Mouse (Mus musculus) CD4-positive, CD25-positive, alpha-beta regulatory T cell, adult 4 months (primary cell): ENCODE results near the gene Hoxd12. TPM values are rescaled to one million over a fixed set of nuclear protein-coding genes. Genes with fewer than 3 reads are reported as not detected.

Experiments
- ATAC-seq: one replicate; pipeline ENCODE4 v1.8.0; 2017
- polyA plus RNA-seq, 2 experiments: library from polyadenylated mRNA; unstranded; fragments of 100-300 nt; shearing (Covaris generic); gene quantifications; one replicate each; pipeline ENCODE4 v1.2.1; 2017

The Hoxd12 gene
- polyA plus RNA-seq, 2 experiments from 2014 or later, result not detected

- no peak for ATAC-seq
Observed at GRCm38 (mm10) chr2:74696442-74697335, 21.9 kb downstream of the Hoxd12 start.

- peak; percentile 42 for ATAC-seq
Observed at GRCm38 (mm10) chr2:74697567-74698121, 22.8 kb downstream of the Hoxd12 start, which contains the start of gene Hoxd9. Gene Hoxd9, plus strand, starts transcription at chr2:74697727.

- ATAC-seq, result peak; percentile 10
Observed at GRCm38 (mm10) chr2:74698201-74699052, 23.6 kb downstream of the Hoxd12 start.

GRCm38 (mm10) chr2:74699053-74699430 lies 24.2 kb downstream of the Hoxd12 start:
- ATAC-seq, result no peak

- no peak for ATAC-seq
Observed at GRCm38 (mm10) chr2:74699664-74700545, 25.1 kb downstream of the Hoxd12 start.

DNA sequence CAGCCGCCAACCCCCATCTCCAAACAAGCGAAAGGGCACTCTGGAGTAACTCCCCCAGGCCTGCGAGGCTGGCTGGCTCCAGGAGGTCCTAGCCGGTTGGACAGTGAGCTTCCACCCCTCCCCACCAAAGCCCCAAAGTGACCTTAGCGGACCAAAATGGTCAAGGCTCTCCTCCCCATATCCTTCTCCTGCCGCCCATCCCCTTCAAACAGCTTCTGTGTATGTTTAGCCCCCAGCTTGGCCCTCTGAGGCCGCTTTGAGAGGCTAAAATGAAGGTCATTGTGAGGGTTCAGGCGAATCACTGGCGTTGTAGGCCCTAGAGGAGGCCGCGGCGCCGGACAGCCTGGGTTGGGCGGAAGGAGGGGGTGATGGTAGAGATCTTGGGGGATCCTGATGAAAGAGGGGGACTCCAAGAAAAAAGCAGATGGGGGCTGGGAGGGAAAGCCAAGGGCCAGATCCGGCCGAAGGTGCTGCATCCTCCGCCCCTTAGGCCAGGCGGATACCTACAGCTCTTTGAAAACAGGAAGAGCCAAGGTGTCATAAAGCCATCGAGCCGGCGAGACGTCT lies 25.8 kb downstream of the Hoxd12 start:
- ATAC-seq, result no peak

- ATAC-seq, result peak; percentile 47
Observed at GRCm38 (mm10) chr2:74701949-74702819, 27.4 kb downstream of the Hoxd12 start.

DNA sequence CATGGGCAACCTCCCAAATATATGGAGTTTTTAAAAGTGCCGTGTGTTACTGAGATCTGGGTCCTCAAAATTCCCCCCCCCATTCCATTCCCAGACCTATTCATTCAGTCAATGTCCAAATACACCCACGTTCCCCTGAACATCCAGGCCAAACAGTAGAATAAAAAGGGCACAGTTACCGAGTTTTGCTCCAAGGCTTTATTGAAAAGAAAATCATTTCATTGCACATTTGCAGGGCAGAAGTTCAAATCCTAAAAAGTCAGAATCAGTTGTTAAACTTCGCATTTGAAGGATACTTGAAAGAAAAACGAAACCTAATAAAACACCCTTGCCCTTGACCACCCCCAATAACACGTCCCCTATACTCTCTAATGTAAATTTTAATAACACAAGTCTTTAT lies 28.0 kb downstream of the Hoxd12 start:
- ATAC-seq, result no peak

DNA sequence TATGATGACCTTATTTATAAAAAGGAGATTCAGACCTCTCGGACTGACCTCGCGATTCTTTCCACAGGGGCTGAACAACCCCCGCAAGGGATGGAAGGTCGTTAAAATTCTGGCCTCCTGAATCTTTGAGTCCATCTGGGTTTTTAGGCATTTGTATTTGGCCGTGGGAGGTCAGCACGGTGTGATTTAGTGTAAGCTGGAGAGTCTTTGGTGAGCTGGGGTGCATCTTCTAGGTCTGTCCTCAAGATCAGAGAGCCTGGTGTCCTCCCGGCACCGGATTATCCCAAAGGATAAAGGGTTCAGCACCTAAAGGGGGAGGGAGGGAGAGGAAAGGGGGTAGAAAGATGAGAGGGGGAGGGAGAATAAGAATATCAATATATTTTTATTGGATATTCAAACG lies 28.5 kb downstream of the Hoxd12 start:
- ATAC-seq, result no peak

DNA sequence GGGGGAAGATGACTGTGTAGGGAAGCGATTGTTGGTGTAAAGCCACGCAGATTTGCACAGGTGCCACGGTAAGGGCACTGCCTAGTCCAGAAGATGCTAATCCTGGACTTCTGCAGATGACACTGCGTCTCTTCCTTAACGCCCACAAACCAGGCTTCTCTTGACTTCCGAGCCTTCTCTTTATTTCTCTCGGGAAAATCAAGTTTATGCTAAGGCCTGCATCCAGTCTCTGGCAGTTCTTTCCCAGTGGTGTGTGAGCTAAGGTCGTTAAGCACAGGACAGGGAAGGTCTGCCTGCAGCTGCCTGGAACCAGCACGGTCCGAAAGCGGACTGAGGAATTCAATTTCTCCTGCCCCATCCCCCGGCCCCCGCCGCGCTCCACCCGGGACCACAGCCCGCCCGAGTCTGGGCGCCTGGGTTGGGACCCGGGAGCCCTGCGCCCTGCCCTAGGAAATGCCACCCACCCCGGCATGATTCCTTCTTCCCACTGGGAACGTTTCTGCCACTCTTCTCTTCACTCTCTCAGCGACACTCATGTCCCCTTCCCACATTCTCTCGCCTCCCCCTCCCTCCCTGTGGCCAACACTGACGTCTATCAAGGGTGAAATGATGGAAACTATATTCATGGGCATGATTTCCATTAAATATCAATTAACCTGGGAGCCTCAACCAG lies 29.0 kb downstream of the Hoxd12 start:
- ATAC-seq, result no peak

GRCm38 (mm10) chr2:74704393-74704998 lies 29.7 kb downstream of the Hoxd12 start, which contains the start of gene Hoxd8:
Gene Hoxd8, plus strand, starts transcription at chr2:74704615.
- no peak for ATAC-seq

- peak; percentile 12 for ATAC-seq
Observed at GRCm38 (mm10) chr2:74704999-74705466, 30.2 kb downstream of the Hoxd12 start.

DNA sequence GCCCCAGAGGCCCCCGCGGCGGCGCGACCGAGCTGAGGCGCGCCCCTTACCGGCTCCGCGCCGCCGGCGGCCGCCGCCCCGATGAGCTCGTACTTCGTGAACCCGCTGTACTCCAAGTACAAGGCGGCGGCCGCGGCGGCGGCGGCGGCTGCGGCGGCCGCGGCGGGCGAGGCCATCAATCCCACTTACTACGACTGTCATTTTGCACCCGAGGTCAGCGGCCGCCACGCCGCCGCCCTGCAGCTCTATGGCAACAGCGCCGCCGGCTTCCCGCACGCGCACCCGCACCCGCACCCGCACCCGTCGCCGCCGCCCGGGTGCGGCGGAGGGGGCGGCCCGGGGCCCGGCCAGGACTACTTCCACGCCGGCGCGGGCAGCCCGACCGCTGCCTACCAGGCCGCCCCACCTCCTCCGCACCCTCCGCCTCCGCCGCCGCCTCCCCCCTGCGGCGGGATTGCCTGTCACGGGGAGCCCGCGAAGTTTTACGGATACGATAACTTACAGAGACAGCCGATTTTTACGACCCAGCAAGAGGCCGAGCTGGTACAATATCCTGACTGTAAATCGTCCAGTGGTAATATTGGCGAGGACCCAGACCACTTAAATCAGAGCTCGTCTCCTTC lies 30.8 kb downstream of the Hoxd12 start:
- peak; percentile 34 for ATAC-seq

DNA sequence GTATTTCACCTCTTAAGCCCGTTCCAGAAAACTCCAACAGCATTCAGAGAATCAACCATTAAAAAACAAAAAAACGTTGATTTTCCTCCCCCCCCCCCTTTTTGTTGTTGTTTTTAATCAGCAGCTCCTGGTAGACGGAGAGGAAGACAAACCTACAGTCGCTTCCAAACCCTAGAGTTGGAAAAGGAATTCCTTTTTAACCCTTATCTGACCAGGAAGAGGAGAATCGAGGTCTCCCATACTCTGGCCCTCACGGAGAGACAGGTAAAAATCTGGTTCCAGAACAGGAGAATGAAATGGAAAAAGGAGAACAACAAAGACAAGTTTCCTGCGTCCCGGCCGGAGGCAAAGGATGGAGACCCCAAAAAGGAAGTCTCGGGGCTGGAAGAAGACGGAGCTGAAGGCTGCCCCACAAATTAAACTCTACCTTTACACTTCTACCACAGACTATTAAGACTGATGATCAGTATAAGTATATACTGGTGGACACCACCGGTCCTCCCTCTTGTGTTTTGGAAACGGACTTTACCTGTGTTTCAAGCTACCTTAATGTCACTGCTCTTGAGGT lies 31.7 kb downstream of the Hoxd12 start:
- ATAC-seq, result no peak

DNA sequence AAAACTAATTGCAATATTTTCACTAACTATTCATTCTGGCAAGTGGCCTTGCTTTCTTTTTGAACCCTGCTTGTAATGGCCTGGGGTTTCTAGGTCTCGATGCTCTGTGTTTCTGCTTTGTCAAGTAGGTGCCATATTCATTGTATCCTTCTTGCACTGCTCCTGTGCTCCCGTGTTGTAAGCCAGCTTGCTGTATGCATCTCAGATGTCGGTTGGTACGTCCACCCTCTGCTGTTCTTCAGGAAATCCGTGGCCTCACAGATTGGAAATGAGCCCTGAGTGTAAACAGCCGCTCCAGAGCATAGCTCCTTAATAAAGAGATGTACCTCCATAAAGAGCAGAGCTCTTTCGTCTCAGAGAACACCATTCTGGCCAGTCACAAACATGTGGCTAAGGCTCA lies 32.8 kb downstream of the Hoxd12 start:
- no peak for ATAC-seq

DNA sequence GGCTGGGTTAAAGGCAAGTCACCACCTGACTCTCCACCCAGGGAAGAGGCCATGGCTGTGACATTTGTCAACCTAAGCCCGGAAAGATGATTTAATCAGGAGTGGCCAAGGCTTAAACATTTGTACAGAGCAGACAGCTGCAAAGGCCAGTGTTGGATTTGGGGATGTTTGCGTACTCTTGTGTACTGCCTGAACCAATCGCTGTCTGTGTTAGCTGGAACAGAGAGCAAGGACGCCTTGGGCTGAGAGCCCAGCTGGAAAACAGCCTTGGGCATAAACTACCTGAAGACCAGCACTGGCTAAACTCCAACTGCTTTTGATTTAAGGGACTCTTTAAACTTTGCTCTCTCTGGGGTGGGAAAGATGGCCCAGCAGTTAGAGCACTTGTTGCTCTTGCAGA lies 33.9 kb downstream of the Hoxd12 start:
- no peak for ATAC-seq

- ATAC-seq, result no peak
Observed at GRCm38 (mm10) chr2:74709465-74710419, 34.9 kb downstream of the Hoxd12 start.
